Mouse (Mus musculus): ENCODE results near the gene Tbkbp1.

DNA sequence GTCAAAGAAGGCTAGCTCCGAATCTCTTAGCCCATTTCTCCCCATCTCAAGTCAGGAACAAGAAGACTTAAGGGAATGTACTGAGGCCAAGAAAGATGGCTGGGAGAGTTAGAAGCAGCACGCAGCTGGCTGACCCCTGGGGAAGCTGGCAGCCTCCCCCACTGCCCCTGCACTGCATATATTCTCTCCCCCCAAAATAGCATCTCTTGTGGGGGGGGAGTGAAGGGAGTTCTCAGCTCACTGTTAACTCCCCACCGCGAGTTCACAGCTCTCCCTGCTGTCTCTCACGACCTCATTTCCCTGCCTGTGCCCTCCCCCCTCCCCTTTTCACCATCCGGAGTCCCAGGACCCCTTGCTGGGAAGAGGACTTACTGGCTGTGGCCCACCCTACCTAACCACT is 19.1 kb downstream of the Tbkbp1 start:
- TF ChIP-seq CTCF (conservative IDR thresholded peaks at IDR 0.05; ENCODE audit: low read length) (no peak), NANOG (IDR thresholded peaks at IDR 0.05; ENCODE audit: borderline replicate concordance, low read length) (no peak), POU5F1 (IDR thresholded peaks at IDR 0.05; ENCODE audit: borderline replicate concordance, low read length) (no peak)
